Mouse (Mus musculus): ENCODE results near the gene Gm20914.
"Not testable (repeated sequence)": the region's sequence is repeated elsewhere in the genome, so short reads cannot be mapped to it uniquely, and the experiment has no call there.

Gene Gm20914

DNA sequence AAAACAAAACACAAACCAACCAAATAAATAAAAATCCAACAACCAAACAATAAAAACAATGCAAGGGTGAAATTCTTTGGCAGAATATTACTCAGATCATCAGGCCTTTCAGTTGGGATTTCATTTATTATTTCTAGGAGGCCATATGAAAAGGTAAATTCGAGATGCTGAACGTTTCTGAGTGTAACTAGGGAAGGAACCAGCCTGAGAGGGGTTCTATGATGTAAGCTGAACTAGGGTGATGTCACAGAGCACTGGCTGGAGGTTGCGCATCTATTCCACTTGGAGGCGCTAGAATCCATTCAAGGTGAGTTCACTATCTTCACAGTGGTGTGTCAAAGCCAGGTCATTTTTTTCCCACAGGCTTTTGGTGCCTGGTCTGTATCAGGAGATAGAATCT lies at the start of gene Gm20914:
Gene Gm20914, plus strand, starts transcription at position 301 of the 400 bp plus-strand sequence.
- not testable (repeated sequence) for DNase-seq

Data from kidney, adult 8-10 months (tissue).